Mouse (Mus musculus) G1E (cell line): ENCODE data around the gene Nos1.

ENCODE experiments used
- CTCF ChIP-seq: IDR thresholded peaks from 2 replicates; pipeline ENCODE4 v1.5.1; 2012; ENCODE audit warnings: low read depth, low read length, inconsistent platforms, mixed read lengths
- GATA1 ChIP-seq: IDR thresholded peaks from 2 replicates; pipeline ENCODE4 v1.6.1; 2012; ENCODE audit warnings: borderline replicate concordance, low read length, inconsistent platforms, mixed read lengths
- POLR2AphosphoS5 ChIP-seq: IDR thresholded peaks from 2 replicates; pipeline ENCODE4 v1.6.1; 2012; ENCODE audit warnings: low read depth, low read length, inconsistent platforms; ENCODE audit not compliant: insufficient replicate concordance
- TAL1 ChIP-seq: conservative IDR thresholded peaks from 2 replicates; pipeline ENCODE4 v1.6.1; 2012; ENCODE audit warnings: low read depth, low read length, inconsistent platforms, mixed read lengths

- TF ChIP-seq CTCF (no peak), GATA1 (no peak), POLR2AphosphoS5 (no peak), TAL1 (no peak)
These were observed 147.7 kb downstream of the Nos1 start for GRCm38 (mm10) chr5:117928553-117928952.
